Mouse (Mus musculus): ENCODE measurements at regions not wholly inside any gene's neighbourhood (a gene's known extent, or its start where the extent isn't known, plus 50 kb on each side); places are given as distances from the start of the nearest gene placed in this dataset.

DNA sequence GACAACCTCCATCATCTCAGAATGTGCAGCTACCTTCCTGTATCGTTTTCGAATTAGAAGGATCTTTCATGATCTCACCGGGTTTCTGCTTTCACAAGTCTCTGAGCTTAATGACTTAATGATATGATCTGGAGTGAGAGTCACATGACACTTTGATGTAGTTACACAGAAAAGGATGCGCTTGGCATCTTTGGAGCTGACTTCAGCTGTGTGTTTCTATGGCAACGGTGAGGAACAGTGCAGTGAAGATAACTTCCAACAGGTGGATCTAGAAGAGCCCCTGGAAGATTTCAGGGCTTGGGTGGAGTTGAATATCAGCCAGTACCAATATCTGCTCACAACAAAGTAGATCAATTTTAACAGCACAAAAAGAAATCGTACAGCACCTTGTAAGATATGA lies 449.1 kb upstream of the Adamts9 start:
- TF ChIP-seq POLR2A (IDR thresholded peaks at IDR 0.05; ENCODE audit: control insufficient read depth in 1 of 2, insufficient read depth in 1 of 2, low read depth in 1 of 2, low read length in 2 of 2, poor library complexity in 1 of 2) (no peak), POLR2AphosphoS2 (IDR thresholded peaks at IDR 0.05; ENCODE audit: low read length) (no peak), CTCF (IDR thresholded peaks at IDR 0.05 in 2 of 3, conservative IDR thresholded peaks at IDR 0.05 in 1 of 3; ENCODE audit: control insufficient read depth in 1 of 3, insufficient read depth in 1 of 3, low read depth in 2 of 3, low read length in 3 of 3, poor library complexity in 1 of 3, severe bottlenecking in 1 of 3) (no peak), MAFK (IDR thresholded peaks at IDR 0.05; ENCODE audit: borderline replicate concordance, low read depth, low read length) (no peak), JUND (IDR thresholded peaks at IDR 0.05; ENCODE audit: low read depth, low read length) (no peak)
